Mouse (Mus musculus): Measurements from ENCODE around the gene Lrmp. TPM values are rescaled to one million over a fixed set of nuclear protein-coding genes. Genes with fewer than 3 reads are reported as not detected.
A peak's percentile ranks its signal among the peaks of the same experiment; 100 is the strongest.

Gene Lrmp
- total RNA-seq, 2 experiments from 2014 or later: 3.9 to 5.8 TPM

DNA sequence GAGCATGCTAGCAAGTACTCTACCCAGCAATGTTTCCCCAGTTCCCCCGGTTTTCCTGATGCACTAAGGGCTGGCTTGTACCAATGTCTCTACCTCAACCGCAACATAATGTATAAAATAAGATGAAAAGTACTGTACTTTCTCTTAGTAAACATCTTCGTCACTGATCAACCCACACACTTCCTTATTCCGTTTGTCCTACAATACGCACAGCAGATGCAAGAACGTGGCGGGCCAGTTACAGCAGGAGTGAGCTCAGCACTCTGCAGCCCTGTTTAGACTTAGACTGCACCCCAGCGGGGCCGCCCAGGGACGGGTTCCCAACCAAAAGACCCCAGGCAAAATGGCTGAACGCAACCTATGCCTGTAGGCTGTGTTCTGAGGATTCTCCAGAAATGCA is 78.0 kb downstream of the Lrmp start:
- no peak for DNase-seq (ENCODE audit: extremely low spot score in 1 of 2, low spot score in 1 of 2)

DNA sequence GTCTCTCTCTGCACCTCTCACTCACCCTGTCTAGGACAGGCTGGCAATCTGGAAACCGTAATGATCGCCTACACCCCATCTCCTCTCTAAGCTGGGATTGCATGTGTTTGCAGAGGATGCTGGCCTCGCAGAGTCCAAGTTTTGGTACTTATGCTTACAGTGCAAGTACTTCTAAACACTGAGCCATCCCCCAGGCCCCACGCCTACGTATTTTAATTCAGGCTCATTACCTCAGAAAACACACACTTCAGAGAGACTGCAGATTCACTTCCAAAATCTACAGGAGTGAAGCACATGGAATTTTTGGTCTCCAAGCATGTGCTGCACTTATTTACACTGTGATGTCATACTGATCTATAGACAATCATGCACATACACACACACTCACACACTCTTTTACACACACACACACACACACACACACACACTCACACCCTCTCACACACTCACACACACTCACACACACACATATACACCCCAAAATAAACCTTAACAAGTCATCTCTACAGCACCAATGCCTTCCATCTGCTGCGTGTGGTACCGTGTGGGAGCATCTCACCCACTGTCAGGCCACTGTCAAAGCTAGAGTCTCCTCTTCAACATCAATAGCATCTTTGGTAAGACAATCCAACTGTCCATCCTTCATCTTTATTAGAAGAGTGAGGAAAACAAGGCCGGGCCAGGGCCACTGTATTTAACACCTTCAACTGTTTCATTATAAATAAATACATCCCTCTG is 82.7 kb downstream of the Lrmp start:
- DNase-seq (ENCODE audit: extremely low spot score in 1 of 2, low spot score in 1 of 2): no peak

GRCm38 (mm10) chr6:145202432-145203125 is 87.1 kb downstream of the Lrmp start:
- no peak for DNase-seq (ENCODE audit: extremely low spot score in 1 of 2, low spot score in 1 of 2)

GRCm38 (mm10) chr6:145204440-145204839 is 89.0 kb downstream of the Lrmp start:
- DNase-seq (ENCODE audit: extremely low spot score in 1 of 2, low spot score in 1 of 2): no peak

DNA sequence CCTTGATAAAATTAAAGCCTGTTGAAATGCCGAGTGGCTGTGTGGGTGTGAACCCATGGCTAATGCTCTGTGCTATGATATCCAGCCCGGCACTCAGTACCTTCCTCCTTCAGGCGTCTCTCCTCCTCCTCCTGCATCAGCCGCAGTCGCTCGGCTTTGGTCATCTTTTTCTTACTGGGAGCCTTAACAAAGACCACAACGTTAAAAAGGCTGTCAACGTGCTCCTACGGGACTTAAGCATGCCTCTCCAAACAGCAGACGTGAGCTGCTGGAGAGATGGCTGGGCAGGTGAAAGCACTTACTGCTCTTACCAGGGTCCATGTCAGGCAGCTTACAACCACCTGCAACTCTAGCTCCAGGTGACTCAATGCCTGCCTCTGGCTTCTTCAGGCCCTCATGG is 89.7 kb downstream of the Lrmp start:
- no peak for DNase-seq (ENCODE audit: extremely low spot score in 1 of 2, low spot score in 1 of 2)

DNA sequence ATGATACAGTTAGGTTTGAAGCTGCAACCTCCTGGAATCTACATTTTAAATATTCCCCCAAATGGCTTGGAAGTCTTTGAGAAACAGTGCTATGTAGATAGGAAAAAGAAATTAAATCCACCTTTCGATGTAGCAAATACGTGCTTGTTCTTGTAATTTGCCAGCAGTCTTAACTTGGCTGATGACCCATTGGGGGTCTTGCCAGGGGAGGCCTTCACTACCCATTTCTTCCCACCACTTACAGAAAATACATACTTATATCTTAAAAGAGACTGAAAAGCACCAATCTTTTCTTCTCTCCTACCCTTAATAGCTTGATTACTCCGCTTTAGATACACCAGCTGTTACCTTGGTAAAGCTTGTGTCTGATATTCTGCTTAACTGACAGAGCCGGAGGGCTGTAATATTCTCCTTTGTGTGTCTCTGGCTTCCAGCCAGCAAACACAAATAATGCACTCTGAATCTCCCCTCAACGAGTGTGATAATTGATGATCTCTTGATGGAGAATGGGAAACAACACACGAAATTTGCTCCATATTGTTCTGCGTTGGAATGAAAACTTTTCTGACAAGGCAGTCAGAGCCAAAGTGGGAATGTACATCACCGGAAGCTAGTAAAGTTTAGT is 94.7 kb downstream of the Lrmp start:
- DNase-seq (ENCODE audit: extremely low spot score in 1 of 2, low spot score in 1 of 2): no peak

DNA sequence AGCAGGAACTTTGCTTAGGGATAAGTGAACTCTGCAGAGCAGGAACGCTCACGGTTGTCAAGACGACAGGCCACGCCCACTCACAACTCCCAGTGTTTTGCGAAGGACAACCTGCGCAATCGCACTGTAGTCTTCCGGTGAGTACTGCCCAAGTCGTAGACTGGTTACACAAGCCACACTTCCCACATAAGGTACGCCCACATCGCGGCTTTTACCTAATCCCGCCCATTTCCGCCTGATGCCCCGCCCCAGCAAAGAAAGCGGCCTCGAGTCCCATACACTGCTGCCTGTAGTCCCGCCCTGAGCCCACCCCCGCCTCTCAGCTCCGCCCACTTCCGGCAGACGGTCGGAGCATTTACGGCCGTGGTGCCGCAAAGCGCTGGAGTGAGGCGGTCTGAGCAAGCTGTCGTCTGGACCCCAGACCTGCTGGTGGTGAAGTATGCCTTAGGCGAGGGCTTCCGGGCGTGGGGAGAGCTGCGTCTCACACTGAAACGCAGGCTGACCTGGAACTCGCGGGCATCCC is 95.4 kb downstream of the Lrmp start, which contains the start of the genes Casc1 and Etfrf1:
TSS of gene Casc1 (minus strand) at position 190 of the 523 bp plus-strand sequence.
TSS of gene Etfrf1 (plus strand) at position 319 of the 523 bp plus-strand sequence.
- DNase-seq (ENCODE audit: extremely low spot score in 1 of 2, low spot score in 1 of 2): peak; percentile 82 to 90

DNA sequence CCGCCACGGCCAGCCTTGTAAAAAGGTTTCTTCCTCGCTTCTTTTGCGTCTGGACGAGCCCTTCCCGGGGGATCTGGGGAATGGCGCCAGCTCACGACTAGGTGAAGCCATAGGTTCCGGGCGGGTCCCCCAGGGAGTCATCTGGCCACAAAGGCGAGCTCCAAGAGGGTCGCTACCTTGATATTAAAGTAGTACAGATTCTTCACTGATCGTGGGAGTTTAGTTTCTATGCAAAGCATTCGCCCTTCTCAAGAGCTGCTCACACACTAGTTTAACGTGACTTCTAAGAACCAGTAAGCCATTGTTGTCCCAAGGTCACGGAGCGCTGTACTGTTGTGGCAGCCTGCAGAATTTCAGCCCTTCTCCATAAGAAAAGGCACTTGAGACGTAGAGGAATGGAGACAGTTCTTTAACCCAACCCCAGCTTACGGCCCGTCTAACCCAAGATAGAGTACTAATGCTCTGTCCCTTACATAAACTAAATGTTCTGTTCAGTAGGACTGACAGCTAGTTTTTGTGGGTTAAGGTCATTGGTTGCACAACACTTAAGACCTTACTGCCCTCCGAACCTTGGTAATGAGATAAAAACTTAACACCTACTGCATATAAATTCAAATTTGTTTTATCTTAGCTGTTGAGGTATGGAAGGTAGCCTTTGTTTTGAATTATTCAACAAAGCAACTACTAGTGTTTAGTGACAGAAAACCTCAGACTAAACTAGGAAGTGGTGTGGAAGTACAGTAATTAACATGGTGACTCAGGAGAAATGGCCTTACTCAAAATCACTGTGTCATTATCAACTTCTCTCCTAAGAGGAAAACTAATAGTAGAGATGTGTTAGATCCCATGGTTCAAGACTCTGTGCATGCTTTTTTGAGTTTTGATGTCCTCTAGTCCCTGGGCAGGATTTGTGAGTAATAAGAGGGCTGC is 96.2 kb downstream of the Lrmp start:
- no peak for DNase-seq (ENCODE audit: extremely low spot score in 1 of 2, low spot score in 1 of 2)

GRCm38 (mm10) chr6:145213916-145214315 is 98.5 kb downstream of the Lrmp start:
- DNase-seq (ENCODE audit: extremely low spot score in 1 of 2, low spot score in 1 of 2): no peak

DNA sequence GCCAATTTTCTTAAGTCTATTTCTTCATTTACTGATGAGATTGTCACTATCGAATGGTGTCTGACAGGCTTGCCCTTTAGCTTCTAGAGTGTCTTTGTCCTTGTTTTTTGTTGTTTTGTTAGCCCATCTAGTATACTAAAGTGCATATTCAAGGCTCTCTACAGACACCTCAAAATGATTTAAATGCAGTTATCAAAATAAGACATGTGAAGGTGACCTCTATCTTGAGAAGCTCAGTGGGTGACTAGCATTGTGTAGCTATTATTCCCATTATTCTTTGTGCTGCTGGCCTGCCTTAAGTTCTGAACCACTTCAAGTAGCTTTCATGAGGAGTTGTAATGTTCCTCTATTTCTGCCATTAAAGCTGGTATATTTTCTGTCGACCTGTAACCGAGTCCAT is 100.4 kb downstream of the Lrmp start:
- DNase-seq (ENCODE audit: extremely low spot score in 1 of 2, low spot score in 1 of 2): no peak

DNA sequence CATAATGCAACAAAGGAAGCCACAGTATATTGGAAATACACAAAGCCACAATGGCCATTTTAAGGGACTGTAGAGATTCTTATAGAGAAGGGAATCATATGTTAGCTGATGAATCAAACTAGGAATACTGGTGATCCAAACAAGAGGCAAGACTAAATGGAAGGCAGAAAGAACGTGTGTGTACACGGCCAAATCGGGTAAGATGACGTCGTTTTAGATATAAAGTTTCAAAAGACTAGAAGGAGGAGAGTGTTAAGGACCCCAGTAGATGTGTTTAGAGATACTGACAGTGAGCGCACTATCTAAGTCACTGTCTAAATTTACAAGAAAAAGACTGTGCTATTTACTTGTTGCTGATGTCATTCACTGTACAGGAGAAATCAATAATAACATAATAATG is 108.8 kb downstream of the Lrmp start:
- no peak for DNase-seq (ENCODE audit: extremely low spot score in 1 of 2, low spot score in 1 of 2)

Other genes with a start within 250 kb of the Lrmp start
- gene Bcat1, start 39.5 kb upstream of the Lrmp start, total RNA-seq (2021): 100 to 1,000 TPM in 1 of 2 experiments, 10 to 100 TPM in 1; 89.6 to 103 TPM
- 1 to 10 TPM in 1 of 2 experiments, under 1 TPM in 1; 0.91 to 1.1 TPM for gene Casc1, start 95.4 kb downstream of the Lrmp start, total RNA-seq (2021)
- 10 to 100 TPM; 23.8 to 24.2 TPM for gene Etfrf1, start 95.5 kb downstream of the Lrmp start, total RNA-seq (2021)
- 10 to 100 TPM; 75.0 to 75.6 TPM for gene Kras, start 134.6 kb downstream of the Lrmp start, total RNA-seq (2021)